Mouse (Mus musculus) gastrocnemius, postnatal 36 days (tissue): ENCODE data around the gene Ccdc167. TPM values are rescaled to one million over a fixed set of nuclear protein-coding genes. Genes with fewer than 3 reads are reported as not detected.
"Not testable (repeated sequence)": the region's sequence is repeated elsewhere in the genome, so short reads cannot be mapped to it uniquely, and the experiment has no call there.

Experiments
- DNase-seq, 2 experiments: peaks; one replicate each; pipeline ENCODE4 v3.0.0; 2022
- intact Hi-C: fragments of 180-260 bp; cut with DNase I; formaldehyde crosslinking; loops from one replicate; pipeline ENCODE4 v1.15.1; 2025
- total RNA-seq, 2 experiments: library from RNA; stranded (reverse); gene quantifications; 2 replicates each; pipeline ENCODE4 v1.2.3; 2021

The Ccdc167 gene
- total RNA-seq, 2 experiments from 2014 or later, result 7.0 TPM

GRCm38 (mm10) chr17:29720755-29721365 lies 4.0 kb upstream of the Ccdc167 start:
- DNase-seq, result no peak
- intact Hi-C loops, result no loop called here

DNA sequence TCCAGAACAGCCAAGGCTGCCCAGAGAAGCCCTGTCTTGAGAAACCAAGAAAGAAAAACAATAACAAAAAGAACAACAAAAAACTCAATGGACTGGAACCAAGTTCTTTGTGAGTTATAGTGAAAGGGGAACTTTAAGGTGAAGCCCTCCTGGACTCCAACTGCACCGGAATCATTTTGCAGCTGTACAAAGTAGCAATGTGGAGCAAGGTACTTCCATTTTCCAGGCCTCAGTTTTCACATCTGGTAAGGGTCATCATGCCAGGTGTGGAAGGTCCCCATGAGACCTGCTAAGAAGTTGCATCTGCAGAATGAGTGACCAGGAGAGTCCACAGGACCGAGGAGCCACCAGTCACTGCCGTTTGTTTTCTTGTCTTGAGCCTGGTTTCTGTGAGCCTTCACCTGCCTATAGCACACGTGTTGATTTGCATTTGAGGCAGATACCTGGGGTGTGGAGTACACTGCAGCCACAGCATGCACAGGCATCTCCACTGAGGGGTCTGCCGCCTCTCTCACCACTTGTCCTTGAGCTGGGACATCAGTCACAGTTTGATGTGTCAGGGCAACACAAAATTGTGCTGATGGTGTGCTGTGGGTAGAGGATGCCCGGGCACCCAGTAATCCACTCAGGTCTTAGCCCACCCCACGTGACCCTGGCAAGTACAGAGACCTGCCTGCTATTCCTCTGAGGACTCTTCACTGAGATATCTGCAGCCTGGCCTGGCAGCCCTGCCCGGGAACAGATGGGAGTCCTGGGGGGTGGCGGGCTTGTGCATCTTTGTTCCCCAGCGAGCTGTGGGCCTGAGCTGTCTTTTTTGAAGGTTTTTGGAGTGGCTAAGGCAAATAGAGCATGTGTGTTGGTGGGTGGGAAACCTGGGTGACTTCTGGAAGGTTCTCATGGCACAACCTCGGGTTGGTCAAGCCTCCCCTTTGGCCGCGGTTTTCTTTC lies 3.1 kb upstream of the Ccdc167 start:
- intact Hi-C loops, result no loop called here
- no peak for DNase-seq

- no peak for DNase-seq
- intact Hi-C loops, result no loop called here
Measured at GRCm38 (mm10) chr17:29718660-29719059, 1.8 kb upstream of the Ccdc167 start.

DNA sequence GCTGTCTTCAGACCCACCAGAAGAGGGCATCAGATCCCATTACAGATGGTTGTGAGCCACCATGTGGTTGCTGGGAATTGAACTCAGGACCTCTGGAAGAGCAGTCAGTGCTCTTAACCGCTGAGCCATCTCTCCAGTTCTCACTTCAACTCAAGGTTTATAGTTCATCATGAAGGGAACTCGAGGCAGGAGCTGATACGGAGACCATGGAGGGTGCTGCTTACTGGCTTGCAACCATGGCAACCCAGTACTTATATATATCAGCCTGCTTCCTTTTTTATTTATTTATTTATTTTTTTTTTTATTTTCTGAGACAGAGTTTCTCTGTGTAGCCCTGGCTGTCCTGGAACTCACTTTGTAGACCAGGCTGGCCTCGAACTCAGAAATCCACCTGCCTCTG lies 3.1 kb downstream of the Ccdc167 start:
- intact Hi-C loops, result loop anchor here (5.0 kb wide), 1 partner anchor 64 kb away; no protein-coding TSS in a partner anchor
- DNase-seq, result not testable (repeated sequence)

- intact Hi-C loops, result loop anchor here (5.0 kb wide), 1 partner anchor 65 kb away; no protein-coding TSS in a partner anchor
- no peak for DNase-seq
Measured at GRCm38 (mm10) chr17:29712565-29712964, 4.3 kb downstream of the Ccdc167 start.

DNA sequence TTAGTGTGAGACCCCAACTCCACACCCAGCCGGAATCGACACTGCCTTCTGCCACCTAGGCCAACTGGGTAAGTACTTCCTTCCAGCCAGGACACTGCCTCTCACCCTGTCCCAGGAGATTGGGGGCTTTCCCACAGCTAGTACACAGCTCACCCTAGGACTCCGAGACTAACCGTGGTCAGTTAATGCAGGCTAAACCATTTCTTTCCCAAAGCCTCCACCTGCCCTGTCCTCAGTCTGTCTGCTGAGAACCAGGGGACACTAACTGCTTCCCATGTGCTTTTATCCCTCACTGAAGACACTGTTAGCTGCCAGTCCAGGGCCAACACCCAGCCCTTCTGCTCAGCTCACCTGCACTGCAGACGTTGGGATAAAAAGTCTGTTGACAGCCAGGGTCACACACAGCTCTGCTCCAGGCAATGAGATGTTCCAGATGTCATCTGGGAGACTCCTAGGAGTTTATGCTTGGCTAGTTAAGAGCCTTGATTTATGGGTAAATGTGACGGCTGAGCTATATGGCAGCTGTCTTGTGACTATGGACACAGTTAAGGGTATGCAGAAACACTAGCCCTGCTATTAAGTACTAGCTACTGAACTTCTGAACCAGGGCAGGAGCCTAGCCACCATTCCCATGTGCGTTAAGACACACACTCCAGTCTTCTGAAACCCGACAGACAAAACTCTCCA lies 5.0 kb downstream of the Ccdc167 start:
- intact Hi-C loops, result loop anchor here (5.0 kb wide), 1 partner anchor 65 kb away; no protein-coding TSS in a partner anchor
- no peak for DNase-seq

- no peak for DNase-seq
- intact Hi-C loops, result loop anchor here (5.0 kb wide), 1 partner anchor 66 kb away; no protein-coding TSS in a partner anchor
Measured at GRCm38 (mm10) chr17:29711076-29711744, 5.6 kb downstream of the Ccdc167 start.

- no peak for DNase-seq
- intact Hi-C loops, result loop anchor here (5.0 kb wide), 1 partner anchor 67 kb away; no protein-coding TSS in a partner anchor
Measured at GRCm38 (mm10) chr17:29710562-29711044, 6.2 kb downstream of the Ccdc167 start.

DNA sequence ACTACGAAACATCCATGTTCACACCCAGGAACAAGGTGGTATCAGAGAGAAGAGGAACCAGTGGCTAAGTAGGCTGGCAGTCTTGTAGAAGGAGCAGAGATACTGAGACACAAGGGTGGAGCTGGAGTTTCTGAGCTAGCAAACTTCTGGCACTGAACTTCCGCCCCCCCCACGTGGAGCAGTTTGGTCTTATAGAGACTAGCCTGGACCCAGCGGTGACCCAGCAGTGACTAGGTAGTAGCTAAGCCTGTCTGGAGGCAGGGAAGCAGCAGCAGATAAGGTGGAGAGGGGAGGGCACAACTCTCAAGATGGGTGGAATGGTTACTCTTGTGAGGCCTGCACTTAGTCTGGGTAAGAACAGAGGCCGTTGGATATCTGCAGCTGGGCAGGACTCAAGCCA lies 8.1 kb downstream of the Ccdc167 start:
- intact Hi-C loops, result no loop called here

GRCm38 (mm10) chr17:29706981-29707545 lies 9.8 kb downstream of the Ccdc167 start:
- intact Hi-C loops, result no loop called here
- no peak for DNase-seq

More for the DNA sequence above, 8.1 kb downstream of the Ccdc167 start:
- no peak for DNase-seq

DNA sequence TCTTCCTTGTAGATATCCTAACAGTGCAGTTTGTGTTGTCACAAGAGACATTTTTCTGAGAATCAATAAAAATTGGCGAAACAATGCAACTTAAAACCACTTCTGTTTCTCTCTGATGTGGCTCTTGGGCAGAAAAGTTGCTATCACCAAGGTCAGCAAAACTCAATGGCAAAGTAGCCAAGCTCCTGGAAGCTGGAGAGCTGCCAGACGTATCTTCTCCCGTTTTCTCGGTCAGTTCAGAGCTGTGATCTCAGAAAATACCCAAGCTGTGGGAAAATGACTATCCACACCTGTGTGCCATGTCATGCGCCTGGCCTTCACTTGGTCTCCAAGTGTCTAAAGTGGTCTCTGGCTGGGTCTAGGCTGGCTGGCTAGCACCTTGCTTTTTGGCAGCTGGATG lies 11.0 kb downstream of the Ccdc167 start:
- no peak for DNase-seq
- intact Hi-C loops, result loop anchor here (1.0 kb wide), 1 partner anchor 175 kb away; no protein-coding TSS in a partner anchor

GRCm38 (mm10) chr17:29704781-29705180 lies 12.1 kb downstream of the Ccdc167 start:
- intact Hi-C loops, result loop anchor here (1.0 to 5.0 kb wide), 2 partner anchors 68 to 177 kb away; no protein-coding TSS in a partner anchor
- DNase-seq, result no peak

GRCm38 (mm10) chr17:29702938-29703710 lies 13.7 kb downstream of the Ccdc167 start:
- intact Hi-C loops, result loop anchor here (5.0 kb wide), 1 partner anchor 69 kb away; no protein-coding TSS in a partner anchor
- DNase-seq, result no peak

GRCm38 (mm10) chr17:29700573-29700972 lies 16.3 kb downstream of the Ccdc167 start:
- intact Hi-C loops, result loop anchor here (5.0 kb wide), 1 partner anchor 72 kb away; no protein-coding TSS in a partner anchor
- peak in 1 of 2 experiments; percentile 26 for DNase-seq

DNA sequence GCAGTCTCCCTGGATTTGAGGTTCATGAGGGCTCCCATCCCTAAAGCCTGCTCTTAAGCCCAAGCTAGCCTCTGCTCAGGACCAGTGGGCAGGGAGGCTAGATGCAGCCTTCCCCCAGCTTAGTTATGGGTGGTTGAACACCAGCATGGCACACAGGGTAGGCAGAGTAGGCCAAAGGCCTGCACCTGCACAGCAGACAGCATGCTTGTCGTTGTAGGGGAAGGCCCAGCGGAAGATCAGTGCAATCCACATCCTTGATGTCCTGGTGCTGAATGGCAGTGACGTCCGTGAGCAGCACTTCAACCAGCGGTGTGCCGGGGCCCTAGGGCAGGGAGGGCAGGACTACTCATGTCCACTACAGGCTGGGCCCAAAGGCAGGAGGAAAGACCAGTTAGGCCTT lies 18.4 kb downstream of the Ccdc167 start:
- no peak for DNase-seq
- intact Hi-C loops, result no loop called here

DNA sequence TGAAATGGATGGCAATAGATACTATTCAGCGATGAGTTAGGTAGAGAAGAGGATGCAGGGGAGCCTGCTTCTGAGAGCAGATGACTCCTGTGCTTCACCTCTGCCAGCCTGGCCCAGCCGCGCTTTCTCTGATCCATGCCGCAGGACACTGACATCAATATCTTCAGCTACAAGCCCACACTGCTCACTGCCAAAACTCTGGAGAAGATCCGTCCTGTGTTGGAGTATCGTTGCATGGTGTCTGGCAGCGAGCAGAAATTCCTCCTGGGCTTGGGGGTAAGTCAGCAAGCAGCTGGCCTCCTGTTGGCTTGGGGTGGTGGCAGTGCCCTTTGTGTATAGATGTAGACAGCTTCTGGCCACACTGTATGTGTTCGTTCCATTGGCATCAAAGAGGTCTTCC lies 19.9 kb downstream of the Ccdc167 start:
- peak; percentile 37 to 39 for DNase-seq
- intact Hi-C loops, result no loop called here

DNA sequence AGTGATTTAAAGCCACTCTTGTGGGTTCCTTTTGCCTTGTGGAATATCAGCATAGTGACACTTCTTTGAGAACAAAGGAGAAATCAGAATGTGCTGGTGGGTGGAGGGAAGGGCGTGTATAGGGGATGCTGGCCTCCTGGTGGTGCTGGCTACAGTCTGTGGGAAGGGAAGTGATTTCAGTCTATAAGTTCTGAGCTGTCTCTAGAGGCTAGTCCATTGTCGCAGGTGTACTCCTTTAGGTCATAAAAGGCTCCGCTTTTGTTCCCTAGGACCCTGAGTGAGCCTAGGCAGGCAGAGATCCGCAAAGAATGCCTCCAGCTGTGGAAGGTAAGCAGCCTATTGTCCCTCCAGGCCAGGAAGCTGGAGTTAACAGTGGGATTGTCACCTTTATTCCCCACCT lies 22.3 kb downstream of the Ccdc167 start:
- intact Hi-C loops, result loop anchor here (5.0 kb wide), 1 partner anchor 57 kb away; no protein-coding TSS in a partner anchor

DNA sequence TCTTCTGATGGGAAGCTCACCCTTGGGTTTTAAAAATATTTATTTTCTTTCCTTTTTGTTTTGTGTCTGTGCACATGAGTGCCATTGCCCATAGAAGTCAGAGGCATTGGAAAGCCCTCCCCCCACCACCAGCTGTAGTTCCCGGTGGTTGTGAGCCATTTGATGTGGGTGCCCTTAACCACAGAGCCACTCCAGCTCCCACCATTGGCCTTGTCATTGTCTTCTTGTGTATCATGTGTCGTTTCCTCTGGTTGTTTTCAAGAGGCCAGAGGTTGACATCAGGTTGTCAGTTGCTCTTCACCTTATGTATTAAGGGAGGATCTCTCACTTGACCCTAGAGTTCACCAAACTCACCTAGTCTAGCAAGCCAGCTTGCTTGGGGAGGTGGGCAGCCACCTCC lies 23.3 kb downstream of the Ccdc167 start:
- DNase-seq, result no peak
- intact Hi-C loops, result loop anchor here (5.0 kb wide), 1 partner anchor 56 kb away; no protein-coding TSS in a partner anchor

More for the DNA sequence above, 22.3 kb downstream of the Ccdc167 start:
- no peak for DNase-seq
